Mouse (Mus musculus) spleen, adult 2 months (tissue): Measurements from ENCODE around the gene Ptpn5.

Experiments
- CTCF ChIP-seq: fragments of 200-500 bp; IDR thresholded peaks from 2 replicates; pipeline ENCODE4 v1.5.1; 2011; ENCODE audit warnings: mild to moderate bottlenecking, inconsistent platforms; ENCODE audit not compliant: insufficient read depth, insufficient read length, insufficient replicate concordance; ENCODE audit errors: extremely low read depth
- POLR2A ChIP-seq: fragments of 200-500 bp; IDR thresholded peaks from 2 replicates; pipeline ENCODE4 v1.6.1; 2011; ENCODE audit warnings: low read depth, low read length, inconsistent platforms

DNA sequence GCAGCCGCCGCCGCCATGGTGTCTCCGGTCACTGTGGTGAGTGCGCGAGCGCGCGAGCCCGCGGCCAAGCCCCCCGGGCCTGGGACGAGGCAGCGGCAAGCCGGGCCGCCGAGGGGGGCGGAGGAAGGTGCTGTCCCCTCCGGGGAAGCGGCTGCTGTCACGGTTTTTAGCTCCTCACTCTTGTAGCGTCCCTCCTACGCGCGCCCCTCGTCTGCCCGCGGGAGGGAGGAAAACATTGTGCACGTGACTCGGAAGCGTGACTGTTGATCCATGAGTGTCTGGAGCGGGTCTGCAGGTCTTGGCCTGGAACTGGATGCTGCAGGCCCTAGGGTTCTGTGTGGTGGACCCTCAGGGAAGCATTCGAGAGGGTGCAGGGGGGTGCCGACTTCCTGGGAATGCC, 82.7 kb downstream of the Ptpn5 start:
- TF ChIP-seq CTCF, result no peak
- no peak for TF ChIP-seq POLR2A
